Comparison of ENCODE assay signal across 20 mouse cellular contexts in genomic region chr13:13485682-13486081, GRCm38 (mm10). TPM values are rescaled to one million over a fixed set of nuclear protein-coding genes. Genes with fewer than 3 reads are reported as not detected.
DNase-seq lines count a peak whose midpoint lies in the region; ATAC-seq lines count a peak whose summit lies in the region.
"Had no signal": no experiment of that assay in that cellular context is flagged by ENCODE, and none has a peak within 500 bp of the region (broad histone marks: within the 10 kb centered on the region; RNA-seq: fewer than 3 reads in every experiment).

No protein-coding gene starts in this region.

- no peak overlapping the region for H3K4me2 ChIP-seq in forebrain, embryonic 13.5 days
- H3K4me2 ChIP-seq: hindbrain, embryonic 13.5 days; limb, embryonic 13.5 days; liver, embryonic 13.5 days; lung, embryonic 15.5 days; neural tube, embryonic 12.5 days had no signal

- no peak for DNase-seq in forebrain, embryonic 10.5 days (ENCODE audit: extremely low spot score, low spot score)
- peak; percentile 29 for DNase-seq in lung, postnatal 25 days (ENCODE audit: low spot score)
- no peak for DNase-seq in lung, postnatal 4 days
- DNase-seq in gastrocnemius, postnatal 36 days, result peak; percentile 44 to 52
- DNase-seq in embryo, embryonic 10.5 days (ENCODE audit: low spot score), result no peak
- DNase-seq in layer of hippocampus, postnatal 25 days (ENCODE audit: extremely low spot score in 1 of 2, low spot score in 1 of 2), result no peak
- DNase-seq: adrenal gland, adult 2 months; cerebellum, adult 8-10 months; kidney, postnatal 4 days; liver, embryonic 13.5 days; right cerebral cortex, postnatal 14 days; thymus, adult 2 months had no signal

- 0 out of 2 replicates have a peak overlapping the region, but pooled peaks have one; percentile 25 for H3K27ac ChIP-seq in forebrain, embryonic 10.5 days
- no peak overlapping the region for H3K27ac ChIP-seq in forebrain, embryonic 13.5 days
- H3K27ac ChIP-seq in brown adipose tissue, adult 24 weeks (replicated peaks; ENCODE audit: low read depth, low read length), result peak overlapping the region; percentile 82
- H3K27ac ChIP-seq: hindbrain, embryonic 13.5 days; limb, embryonic 13.5 days; liver, embryonic 13.5 days; lung, embryonic 15.5 days; neural tube, embryonic 12.5 days had no signal

- H3K36me3 ChIP-seq in forebrain, embryonic 10.5 days (replicated peaks), result no peaks in the 10 kb centered on the region; the same call in 1 of the 2 replicates
- no peaks in the 10 kb centered on the region for H3K36me3 ChIP-seq in forebrain, embryonic 13.5 days (ENCODE audit: poor library complexity, severe bottlenecking)
- H3K36me3 ChIP-seq: hindbrain, embryonic 13.5 days; neural tube, embryonic 12.5 days had no signal

- H3K9ac ChIP-seq in forebrain, embryonic 13.5 days, result no peak overlapping the region
- H3K9ac ChIP-seq: hindbrain, embryonic 13.5 days; limb, embryonic 13.5 days; liver, embryonic 13.5 days; lung, embryonic 15.5 days; neural tube, embryonic 12.5 days had no signal

- WGBS in forebrain, embryonic 10.5 days, result 84% methylated on average over 4 of the region's 4 CpGs
- WGBS in forebrain, embryonic 13.5 days, result 81% methylated on average over 4 of the region's 4 CpGs

- no peak overlapping the region for H3K4me3 ChIP-seq in forebrain, embryonic 10.5 days
- no peak overlapping the region for H3K4me3 ChIP-seq in forebrain, embryonic 13.5 days
- H3K4me3 ChIP-seq in brown adipose tissue, adult 24 weeks (ENCODE audit: insufficient read depth, low read depth, low read length), result no peak overlapping the region
- H3K4me3 ChIP-seq: hindbrain, embryonic 13.5 days; limb, embryonic 13.5 days; liver, embryonic 13.5 days; lung, embryonic 15.5 days; neural tube, embryonic 12.5 days had no signal

- no peaks in the 10 kb centered on the region for H3K27me3 ChIP-seq in forebrain, embryonic 10.5 days (ENCODE audit: poor library complexity, severe bottlenecking)
- H3K27me3 ChIP-seq in forebrain, embryonic 13.5 days, result no peaks in the 10 kb centered on the region
- H3K27me3 ChIP-seq: hindbrain, embryonic 13.5 days; limb, embryonic 13.5 days; liver, embryonic 13.5 days; lung, embryonic 15.5 days; neural tube, embryonic 12.5 days had no signal

- no peaks in the 10 kb centered on the region for H3K9me3 ChIP-seq in forebrain, embryonic 10.5 days
- no peaks in the 10 kb centered on the region for H3K9me3 ChIP-seq in forebrain, embryonic 13.5 days (replicated peaks)
- H3K9me3 ChIP-seq: hindbrain, embryonic 13.5 days; limb, embryonic 13.5 days; liver, embryonic 13.5 days; lung, embryonic 15.5 days; neural tube, embryonic 12.5 days had no signal

- H3K4me1 ChIP-seq in forebrain, embryonic 10.5 days, result peaks cover 33% of the 10 kb centered on the region
- peaks cover 9% of the 10 kb centered on the region; the same call in 1 of the 2 replicates for H3K4me1 ChIP-seq in forebrain, embryonic 13.5 days
- H3K4me1 ChIP-seq in brown adipose tissue, adult 24 weeks (ENCODE audit: control insufficient read depth, insufficient read depth, insufficient read length, low read length), result peaks cover 2% of the 10 kb centered on the region; the same call in 1 of the 2 replicates
- H3K4me1 ChIP-seq: liver, embryonic 13.5 days had no signal

- intact Hi-C loops in gastrocnemius, postnatal 36 days (cut with DNase I), result no loop called here

- no peak for ATAC-seq in forebrain, embryonic 13.5 days
- ATAC-seq: forebrain, embryonic 14.5 days had no signal

RNA-seq across cellular contexts. Expression of gene Nid1, which starts 48.3 kb away (rescaled TPM):
- 45.6 and 51.2 TPM in 2 replicates for polyA plus RNA-seq in forebrain, embryonic 10.5 days (2016; fragmentation: Nextera tagmentation; extraction: Ambion mirVana)
- polyA plus RNA-seq in forebrain, embryonic 13.5 days (2015; fragmentation: Nextera tagmentation; extraction: Ambion mirVana), result 14.4 and 19.8 TPM in 2 replicates
- 45.2 and 56.6 TPM in 2 replicates for polyA plus RNA-seq in brown adipose tissue, adult 24 weeks (2012; ENCODE audit: insufficient read depth, insufficient read length, missing spikeins)
- 10 to 100 TPM; 59.4 to 66.8 TPM for total RNA-seq in gastrocnemius, postnatal 36 days (2021)
- 1 to 10 TPM; 7.4 to 8.8 TPM for total RNA-seq in layer of hippocampus, postnatal 25 days (2021)
- total RNA-seq: megakaryocyte-erythroid progenitor cell, adult 5-6 weeks had no signal

Comparison
In these comparisons a context has a peak if more than half of its experiments do, and no peak if none do; other contexts are left out.
1. DNase-seq: peak in lung, postnatal 25 days (single experiment) and gastrocnemius, postnatal 36 days (2 of 2); none in forebrain, embryonic 10.5 days (single experiment), lung, postnatal 4 days (0 of 2), embryo, embryonic 10.5 days (single experiment) and layer of hippocampus, postnatal 25 days (0 of 2).